Mouse (Mus musculus) MEL-GATA-1-ER (cell line): ENCODE data around the gene Cdc26.

Experiments used
- DNase-seq: peaks from one replicate; pipeline ENCODE4 v3.0.0-alpha.2; 2012; ENCODE audit warnings: low read depth; ENCODE audit errors: extremely low read depth

Gene Cdc26

DNA sequence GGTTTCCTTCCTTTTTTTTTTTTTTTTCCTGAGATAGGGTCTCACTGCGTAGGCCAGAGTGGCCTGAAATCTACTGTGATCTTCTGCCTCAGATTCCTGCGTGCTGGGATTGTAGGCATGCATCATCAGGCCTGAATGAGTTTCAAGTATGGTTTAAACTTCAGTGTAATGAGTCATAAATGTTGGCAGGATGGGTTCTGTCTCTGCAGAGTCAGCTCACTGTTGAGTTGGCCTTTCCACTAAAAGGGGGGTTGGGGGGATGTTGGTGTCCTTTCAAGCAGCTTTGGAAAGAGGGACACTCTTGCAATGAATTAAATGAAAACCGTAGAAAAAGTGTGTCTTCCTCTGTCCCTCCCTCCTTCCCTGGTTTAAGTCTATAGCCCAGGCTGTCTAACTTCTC lies 9.5 kb downstream of the Cdc26 start:
- DNase-seq = no peak

DNA sequence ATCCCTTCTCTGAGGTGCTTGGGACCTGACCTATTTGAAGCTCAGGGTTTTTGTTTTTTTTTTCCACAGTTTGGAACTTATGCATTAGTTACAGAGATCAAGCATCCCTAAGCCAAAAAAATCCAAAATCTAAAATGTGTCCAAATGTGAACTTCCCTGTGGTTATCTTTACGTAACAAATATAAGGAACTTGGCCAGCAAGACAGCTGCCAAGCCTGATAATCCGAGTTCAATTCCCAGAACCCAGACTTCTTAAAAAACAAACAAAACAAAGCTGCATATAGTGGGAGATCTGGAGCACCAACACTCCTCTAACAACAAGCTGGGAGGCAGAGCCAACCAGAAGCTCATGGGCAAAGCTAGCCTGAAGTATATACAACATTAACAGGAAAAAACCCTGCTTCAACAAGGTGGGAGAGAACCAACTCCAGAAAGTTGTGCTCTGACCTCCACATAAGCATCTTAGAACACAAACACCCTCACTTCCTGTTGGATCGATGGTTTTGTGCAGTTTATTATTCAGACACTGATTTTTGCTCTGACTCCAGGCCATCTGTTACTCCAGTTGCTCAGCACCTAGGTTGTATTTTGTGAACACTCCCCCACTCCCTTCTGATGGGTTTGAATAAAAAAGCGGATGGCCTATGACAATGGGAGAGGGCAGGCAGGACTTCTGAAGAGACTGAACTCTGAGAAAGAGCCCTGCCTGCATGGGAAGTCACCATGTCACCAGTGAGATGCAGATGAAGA lies 10.7 kb downstream of the Cdc26 start:
- peak; percentile 51 for DNase-seq

DNA sequence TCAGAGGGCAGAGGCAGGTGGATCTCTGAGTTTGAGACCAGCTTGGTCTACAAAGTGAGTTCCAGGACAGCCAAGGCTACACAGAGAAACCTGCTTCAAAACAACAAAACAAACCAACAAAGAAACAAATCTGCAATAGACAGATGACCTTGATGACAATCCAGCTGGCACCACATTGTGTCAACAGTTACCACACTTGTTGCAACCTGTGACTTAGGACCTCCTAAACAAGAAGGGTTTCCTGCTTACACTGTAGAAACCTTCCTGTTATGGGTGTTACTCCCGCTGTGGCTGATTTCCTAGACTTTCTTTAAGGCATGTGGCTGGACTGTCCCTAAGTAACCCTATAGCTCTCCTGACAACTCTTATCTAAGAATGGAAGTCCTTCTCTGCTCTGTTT lies 12.6 kb downstream of the Cdc26 start:
- DNase-seq = no peak

DNA sequence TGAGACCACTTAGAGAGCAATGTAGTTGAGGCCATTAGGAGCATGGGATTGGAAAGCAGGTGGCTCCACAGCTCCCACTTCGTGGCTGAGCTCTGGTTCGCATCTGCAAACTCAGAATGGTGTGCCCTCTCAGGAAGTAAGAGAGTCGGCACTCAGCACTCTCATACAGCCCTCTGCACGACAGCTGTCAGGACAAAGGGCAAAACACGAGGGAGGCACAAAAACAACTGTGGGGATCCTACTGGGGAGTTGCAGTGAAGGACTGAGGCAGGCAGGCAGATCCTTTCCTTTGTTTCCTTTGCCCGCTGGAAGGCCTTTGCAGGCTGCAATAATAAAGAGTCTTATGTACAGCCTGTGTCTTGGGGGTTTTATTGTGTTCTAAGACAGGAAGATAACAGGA lies 15.0 kb downstream of the Cdc26 start:
- DNase-seq = no peak

DNA sequence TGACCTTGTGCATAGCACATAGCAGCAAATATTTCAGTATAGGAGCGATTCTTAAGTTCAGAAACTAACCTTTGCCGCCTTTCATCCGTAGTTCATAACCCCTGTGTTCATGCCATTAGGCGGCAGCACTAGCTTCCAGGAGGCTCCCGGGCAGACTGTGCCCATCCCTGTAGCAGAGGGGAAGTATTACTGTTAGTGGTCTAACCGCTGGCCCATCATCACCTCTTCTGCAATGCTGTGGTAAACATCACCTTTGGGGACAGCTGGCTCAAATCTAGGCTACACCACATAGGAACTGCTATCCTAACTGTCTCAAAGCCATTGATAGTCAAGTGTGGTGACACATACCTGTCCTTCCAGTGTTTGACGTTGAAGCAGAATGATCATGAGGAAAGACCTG lies 16.6 kb downstream of the Cdc26 start:
- DNase-seq = no peak

DNA sequence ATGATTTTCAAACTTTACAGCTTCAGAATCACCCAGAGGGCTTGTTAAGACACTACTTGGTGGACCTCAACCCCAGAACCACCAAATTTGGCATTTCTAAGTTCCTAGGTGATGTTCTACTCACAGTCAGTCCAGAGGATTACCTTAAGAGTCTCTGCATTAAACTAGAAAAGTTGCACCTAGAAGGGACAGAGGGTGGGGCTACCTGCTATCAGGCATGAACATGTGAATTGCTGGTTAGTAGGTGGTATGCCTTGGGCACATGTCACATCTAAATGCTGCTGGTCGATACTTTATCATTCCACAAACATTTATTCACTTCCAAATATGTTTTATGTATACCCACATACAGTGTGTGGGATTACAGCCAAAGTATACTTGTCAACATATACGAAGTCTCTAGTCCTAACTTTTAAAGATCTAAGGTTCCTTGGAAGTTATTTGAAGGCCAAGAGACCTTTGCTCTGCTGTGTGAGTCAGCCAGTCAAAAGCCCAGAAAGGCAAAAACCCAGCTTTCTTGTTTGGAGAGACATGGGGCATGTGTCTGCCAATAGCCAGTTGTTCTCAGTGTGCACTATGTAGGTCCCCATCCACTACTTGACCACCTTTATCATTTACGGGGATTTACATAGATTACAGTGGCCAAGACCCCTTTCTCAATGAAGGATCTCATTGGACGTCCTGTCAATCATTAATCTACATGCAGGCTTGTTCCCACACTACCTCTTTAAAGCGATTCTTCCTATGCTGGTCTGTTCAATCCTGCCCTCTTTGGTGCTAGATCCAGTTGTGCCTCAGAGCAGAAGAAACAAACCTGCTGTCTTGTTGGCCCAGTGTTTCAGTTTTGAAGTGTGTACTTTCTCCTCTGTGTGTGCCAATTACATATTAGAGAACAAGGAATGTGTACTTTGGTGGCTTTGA lies 18.6 kb downstream of the Cdc26 start:
- DNase-seq = no peak

DNA sequence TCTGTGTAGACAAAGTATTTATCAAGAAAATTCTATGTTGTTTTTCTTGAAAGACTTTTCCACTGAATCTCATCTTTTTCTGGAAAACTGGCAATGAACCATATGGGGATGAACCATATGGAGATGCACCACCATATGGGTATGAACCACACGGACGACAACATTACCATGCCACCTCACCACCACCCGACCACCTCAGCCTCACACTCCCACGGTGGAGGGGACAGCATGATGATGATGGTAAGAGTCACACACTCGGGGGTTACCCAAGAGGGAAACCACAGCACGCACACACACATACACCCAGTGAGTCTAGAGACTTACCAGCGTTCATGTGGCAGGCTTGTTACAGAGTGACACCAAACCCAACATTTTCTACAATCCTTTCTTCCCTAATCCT lies 23.0 kb downstream of the Cdc26 start:
- DNase-seq = no peak

DNA sequence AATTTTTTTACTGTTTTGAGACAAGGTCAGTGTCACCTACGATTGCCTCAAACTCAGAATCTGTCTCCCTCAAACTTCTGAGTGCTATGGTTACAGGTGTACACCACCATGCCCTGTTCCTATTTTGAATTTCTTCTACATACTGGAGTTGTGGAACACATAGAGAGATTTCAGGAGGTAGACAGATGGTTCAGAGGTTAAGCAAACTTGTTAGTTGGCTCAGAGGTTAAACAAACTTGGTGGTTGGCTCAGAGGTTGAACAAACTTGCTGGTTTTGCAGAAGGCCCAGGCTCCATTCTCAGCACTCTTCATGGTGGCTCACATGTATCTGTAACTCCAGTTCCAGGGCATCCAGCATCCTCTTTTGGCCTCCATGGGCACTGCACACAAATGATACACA lies 24.3 kb downstream of the Cdc26 start:
- DNase-seq = no peak

DNA sequence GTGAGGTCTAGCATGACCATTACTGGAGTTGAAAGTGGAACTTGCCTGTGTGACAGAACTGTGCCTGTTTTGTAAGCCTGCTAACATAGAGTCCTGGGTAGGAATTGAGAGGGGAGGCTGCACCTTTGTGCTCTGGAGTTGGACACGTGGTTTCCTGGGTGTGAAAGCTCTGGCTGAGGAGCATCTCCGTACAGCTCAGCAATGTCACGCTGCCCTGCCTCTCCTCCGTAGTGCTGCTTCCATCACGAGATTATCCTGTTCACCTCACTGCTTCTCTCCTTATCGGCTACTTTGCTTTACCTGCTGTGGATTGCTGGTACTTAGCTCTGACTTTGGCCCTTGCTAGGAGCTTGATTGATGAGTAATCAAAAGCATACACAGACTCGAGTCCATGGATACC lies 24.7 kb downstream of the Cdc26 start:
- no peak for DNase-seq

DNA sequence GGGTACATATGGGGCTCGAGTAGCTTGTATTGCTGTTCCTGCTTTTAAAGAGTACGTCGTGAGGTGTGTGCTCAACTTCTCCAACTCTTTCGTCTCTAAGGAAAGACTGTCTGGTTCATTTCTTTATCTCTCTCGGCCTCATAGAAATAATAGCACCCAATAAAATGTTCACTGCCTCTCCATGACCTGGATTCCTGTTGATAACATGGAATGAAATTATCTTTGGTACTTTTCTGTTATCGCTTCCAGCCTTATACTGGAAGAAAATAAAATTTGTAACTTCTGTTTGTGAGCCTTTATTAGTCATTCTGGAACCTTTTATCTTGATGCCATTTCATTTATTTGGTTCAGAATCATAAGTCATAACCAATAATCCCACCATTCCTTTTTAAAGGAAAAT lies 25.2 kb downstream of the Cdc26 start:
- no peak for DNase-seq

DNA sequence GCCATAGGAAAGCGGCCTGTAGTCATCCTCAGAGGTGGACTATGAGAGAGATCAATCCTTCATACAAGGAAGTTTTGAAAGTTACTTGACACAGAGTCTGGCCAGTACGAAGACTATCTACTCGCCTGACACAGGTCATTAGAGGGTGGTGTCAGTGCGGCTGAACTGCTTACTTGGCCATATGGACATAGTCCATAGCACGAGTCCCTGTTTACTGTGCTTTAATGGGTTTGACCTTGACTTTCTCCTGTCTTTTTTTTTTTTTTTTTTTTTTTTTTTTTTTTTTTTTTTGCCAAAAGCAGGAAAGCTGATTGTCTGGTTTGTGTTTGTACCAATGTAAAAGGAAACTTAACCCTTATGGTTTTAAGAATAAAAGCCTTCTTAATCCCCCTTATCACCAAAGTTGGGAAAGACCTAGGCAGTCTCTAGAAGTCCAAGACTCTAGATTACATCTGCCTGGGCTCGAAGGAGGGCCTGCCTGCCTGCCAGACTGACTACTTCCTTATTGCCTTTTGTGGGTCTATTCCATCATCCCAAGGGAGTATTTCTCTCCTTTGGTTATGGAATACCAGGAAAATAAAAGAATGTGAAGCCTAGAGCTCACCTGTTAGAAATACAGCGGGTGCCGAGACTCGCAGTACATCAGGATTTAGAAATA lies 28.6 kb downstream of the Cdc26 start:
- no peak for DNase-seq

DNA sequence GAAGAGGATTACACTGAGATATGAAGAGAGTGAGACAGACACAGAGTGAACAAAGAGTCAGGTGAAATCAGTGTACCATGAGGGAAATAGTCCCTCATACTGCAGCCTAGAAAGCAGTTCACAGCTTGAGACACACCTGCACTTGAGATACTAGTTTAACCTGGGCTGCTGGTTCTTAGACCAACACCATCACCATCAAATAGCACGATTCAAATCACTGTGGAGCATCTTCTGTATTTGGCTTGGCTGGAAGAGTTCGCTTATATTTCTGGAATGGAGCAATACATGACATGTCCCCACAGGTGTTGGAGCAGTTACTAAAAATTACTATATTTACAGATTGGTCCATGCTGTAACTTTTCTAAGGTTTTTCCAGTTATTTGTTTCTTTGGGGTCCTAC lies 32.3 kb downstream of the Cdc26 start:
- no peak for DNase-seq

DNA sequence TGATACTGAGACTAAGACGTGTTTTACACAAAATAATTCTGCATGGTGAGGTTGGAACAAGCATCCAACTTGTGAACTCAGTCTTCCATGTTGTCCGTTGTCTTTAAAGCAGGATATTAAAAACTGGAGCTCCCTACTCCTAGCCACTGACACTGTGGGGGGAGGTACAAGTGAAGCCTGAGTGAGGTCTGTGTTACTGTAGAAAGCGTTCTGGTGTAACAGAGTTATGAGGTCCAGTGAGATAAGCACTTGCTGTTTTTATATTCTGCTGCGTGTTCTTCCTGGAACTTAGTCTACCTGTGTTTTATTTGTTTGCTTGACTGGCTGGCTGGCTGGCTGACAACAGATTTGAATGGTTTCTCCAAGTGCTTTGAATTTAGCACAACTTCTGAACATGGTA lies 34.1 kb downstream of the Cdc26 start:
- DNase-seq = no peak

DNA sequence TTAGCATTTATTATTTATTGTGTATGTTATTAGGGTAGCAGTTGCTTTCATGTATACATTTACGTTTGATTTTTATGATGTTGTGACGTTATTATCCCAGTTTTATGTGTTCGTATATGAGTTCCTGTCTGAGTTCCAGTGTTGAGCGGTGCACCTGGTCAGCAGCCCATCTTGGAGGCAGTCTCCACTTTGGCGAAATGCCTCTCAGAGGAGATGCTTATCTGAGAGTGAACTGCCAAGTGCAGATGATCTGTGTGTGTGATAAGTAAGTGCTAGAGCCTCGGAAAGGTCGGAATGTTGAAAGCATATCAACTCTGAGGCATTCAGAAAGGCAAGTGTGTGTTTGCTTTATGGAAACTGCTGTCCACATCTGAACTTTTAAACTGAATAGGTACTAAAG lies 34.8 kb downstream of the Cdc26 start:
- DNase-seq = no peak

DNA sequence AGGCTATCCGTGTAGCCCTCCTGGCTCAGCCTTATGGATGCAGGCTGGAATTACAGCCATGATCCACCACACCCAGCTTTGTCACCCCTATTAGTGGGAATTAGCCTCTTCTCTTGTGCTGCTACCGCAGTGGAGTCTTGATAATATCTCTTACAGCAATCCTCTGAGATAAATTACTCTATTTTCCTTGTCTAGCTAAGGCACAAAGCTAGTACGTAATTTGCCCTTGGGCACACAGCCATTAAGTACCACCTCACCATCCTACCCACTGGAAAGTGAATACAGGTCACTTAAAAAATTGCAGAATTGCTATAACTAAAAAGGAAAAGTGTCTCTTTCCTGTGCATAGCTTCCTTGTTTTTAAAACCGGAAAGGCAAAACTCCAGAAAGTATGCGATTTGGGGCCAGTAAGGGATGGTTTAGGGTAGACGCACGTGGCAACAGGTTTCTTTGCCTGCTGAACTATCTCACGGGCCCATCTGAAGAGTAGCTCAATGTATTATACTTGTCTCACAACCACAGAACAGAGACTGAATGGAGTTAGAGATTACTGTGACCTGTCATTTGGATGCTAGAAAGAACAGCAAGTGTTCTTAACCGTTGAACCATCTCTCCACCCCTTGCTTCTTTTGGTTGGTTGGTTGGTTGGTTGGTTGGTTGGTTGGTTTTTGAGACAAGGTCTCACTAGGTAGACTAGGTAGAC lies 35.5 kb downstream of the Cdc26 start:
- DNase-seq = no peak

DNA sequence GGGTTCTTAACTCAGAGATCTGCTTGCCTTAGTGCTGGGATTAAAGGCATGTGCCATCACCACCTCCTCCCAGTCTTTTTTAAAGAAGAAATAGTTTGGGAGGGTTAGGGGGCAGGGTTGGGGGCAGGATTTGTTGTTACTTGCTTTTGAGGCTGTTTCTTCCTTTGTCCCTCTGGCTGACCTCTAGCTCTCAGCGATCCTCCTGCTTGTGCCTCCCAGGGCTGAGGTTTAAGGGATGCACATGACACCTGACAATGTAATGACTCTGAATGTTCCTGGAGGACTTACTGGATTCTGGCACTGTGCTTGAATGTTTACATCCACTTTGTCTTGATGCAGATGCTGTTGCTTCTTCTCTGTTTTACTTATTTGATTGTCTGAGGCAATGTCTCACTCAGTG lies 36.0 kb downstream of the Cdc26 start:
- no peak for DNase-seq

DNA sequence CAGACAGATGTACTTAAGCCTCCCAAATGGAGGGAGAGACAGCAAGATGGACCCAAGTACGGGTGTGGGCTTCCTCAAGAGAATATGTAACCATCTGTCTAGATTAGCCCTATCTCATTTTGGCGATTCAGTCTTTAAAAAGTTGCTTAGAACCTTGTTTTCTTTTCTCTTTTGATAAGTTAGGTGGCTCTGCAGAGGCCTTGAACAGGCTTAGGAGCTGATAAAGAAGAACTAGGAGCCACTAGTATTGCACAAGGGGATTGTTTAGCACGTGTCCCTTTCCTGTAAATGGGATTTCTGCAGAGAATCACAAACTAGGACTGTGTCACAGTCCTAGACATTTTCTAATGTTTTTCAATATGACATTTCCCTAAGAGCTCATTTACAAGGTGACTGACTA lies 39.4 kb downstream of the Cdc26 start:
- peak; percentile 33 for DNase-seq

DNA sequence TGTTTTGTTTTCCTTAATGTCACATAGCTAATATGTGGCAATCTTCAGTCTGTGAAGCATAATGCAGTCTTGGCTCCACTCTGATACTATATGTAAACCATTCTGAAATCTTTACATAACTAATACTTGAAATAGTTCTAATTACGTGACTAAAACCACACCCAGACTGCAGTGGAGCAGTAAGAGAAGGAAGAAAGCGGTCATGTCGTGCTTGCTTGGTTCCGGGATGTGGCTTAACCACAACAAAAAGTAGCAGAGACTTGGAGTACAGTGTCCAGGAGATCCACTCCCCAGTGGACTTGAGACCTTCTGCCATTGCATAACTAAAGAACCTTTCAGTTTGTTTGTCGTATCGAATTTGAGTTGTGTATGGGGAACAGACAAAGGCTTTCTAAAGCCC lies 40.9 kb downstream of the Cdc26 start:
- no peak for DNase-seq

DNA sequence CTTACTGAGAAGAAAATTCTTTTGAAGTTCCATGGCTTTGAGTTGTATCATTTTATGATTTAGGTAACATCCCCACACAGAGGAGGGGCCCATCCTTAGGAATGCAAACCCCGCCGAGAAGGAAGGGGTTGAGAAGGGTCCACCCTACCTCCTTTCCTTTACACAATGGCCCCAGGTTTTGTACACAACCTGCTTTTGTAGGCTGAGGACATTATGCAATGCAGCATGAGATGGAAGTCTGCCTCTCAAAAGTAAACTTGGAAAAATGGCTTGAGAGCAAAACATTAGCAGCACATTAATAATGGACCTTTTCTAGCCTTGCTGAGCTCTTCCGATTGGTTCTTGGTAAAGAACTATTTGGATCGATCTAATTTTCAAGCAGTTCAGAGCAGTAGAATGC lies 42.2 kb downstream of the Cdc26 start:
- DNase-seq = no peak

DNA sequence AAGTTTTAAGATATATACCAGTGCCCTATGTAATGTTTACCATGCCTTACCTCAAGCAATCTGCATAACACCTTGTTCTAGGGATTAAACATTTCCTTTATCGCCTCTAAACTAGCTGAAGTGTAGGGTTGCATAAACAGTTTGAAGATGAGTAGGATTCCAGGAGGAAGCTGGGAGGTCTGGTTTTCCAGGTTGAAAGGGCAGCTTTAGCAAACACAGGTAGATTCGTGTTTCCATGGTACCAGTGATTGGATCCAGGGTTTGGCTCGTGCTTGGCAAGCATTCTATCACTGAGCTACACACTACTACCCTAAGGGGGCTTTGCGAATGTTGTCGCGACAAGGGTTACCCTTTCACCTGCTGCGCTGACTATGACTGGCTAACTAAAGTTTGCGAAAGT lies 44.1 kb downstream of the Cdc26 start:
- DNase-seq = no peak

DNA sequence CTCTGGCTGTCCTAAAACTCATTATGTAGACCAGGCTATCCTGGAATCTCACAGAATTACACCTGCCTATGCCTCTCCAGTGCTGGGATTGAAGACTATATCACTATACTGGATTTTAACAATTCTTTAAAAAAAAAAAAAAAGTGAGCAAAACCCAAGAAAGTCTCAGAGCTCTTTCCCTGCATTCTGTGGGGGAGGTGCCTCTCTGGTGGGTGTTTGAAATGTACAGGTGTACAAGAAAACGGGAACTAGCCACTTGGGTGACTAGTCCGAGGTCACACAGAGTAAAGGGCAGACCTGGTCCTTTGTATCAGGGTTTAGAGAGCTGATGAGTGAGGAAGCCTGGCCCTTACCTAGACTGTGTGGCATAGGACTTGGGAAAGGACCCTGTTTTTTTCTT lies 46.0 kb downstream of the Cdc26 start:
- DNase-seq = no peak

DNA sequence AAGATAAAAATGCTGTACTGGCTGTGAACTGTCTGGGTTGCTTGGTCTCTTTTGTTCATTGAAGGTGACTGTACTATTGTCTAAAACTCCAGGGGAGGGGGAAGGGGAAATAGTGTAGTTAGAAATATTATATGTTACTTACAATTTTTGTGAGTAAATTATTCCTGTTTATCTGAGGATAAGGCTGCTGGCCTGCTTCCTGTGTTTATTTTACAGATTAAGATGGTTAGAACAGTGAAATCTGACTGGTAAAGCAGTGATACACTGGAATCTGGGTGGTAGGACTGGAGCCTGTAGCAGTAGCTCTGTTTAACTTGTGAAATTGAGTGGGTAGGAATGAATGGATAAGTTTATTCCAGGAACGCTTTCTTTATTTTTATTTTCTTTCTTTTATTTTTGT lies 46.4 kb downstream of the Cdc26 start:
- DNase-seq = no peak
